Mouse (Mus musculus) spleen, adult 10 weeks (tissue): ENCODE results near the gene Cldn15. TPM values are rescaled to one million over a fixed set of nuclear protein-coding genes. Genes with fewer than 3 reads are reported as not detected.

ENCODE experiments used
- polyA plus RNA-seq: library from polyadenylated mRNA; stranded (reverse); fragments of 350-450 nt; fragmentation: Illumina TruSeq; extraction: RNeasy Lipid Tissue Mini Kit (QIAGEN cat#74804); gene quantifications from one replicate; pipeline ENCODE4 v1.2.3, GENCODE M21; 2015; ENCODE audit warnings: low replicate concordance; ENCODE audit not compliant: insufficient read depth

The Cldn15 gene
- polyA plus RNA-seq: 1.1 TPM

GRCm38 (mm10) chr5:136966331-136966730 lies at the start of gene Cldn15:
TSS of gene Cldn15 (plus strand) at chr5:136966616.

GRCm38 (mm10) chr5:136953015-136953414 lies 13.4 kb upstream of the Cldn15 start, which contains the start of gene Fis1:
TSS of gene Fis1 (plus strand) at chr5:136953275.

GRCm38 (mm10) chr5:136986695-136987137 lies 20.3 kb downstream of the Cldn15 start, which contains the start of gene Plod3:
TSS of gene Plod3 (plus strand) at chr5:136987019.

GRCm38 (mm10) chr5:136987934-136988271 lies 21.5 kb downstream of the Cldn15 start, which contains the start of gene Znhit1:
TSS of gene Znhit1 (minus strand) at chr5:136988021.

Other genes starting within 250 kb of the Cldn15 start
- 0.14 TPM for gene Col26a1, start 83.4 kb upstream of the Cldn15 start, polyA plus RNA-seq
- gene Ift22, start 58.5 kb upstream of the Cldn15 start, polyA plus RNA-seq: 15.4 TPM
- 106 TPM for gene Fis1, start 13.3 kb upstream of the Cldn15 start, polyA plus RNA-seq
- gene Plod3, start 20.4 kb downstream of the Cldn15 start, polyA plus RNA-seq: 15.6 TPM
- 13.8 TPM for gene Znhit1, start 21.4 kb downstream of the Cldn15 start, polyA plus RNA-seq
- gene Vgf, start 59.8 kb downstream of the Cldn15 start, polyA plus RNA-seq: not detected
- gene Ap1s1, start 79.5 kb downstream of the Cldn15 start, polyA plus RNA-seq: 54.2 TPM
- 1.8 TPM for gene Serpine1, start 105.7 kb downstream of the Cldn15 start, polyA plus RNA-seq
- 57.0 TPM for gene Trim56, start 149.6 kb downstream of the Cldn15 start, polyA plus RNA-seq
- gene Muc3, start 182.7 kb downstream of the Cldn15 start, polyA plus RNA-seq: not detected
- 4.1 TPM for gene Muc3a, start 245.8 kb downstream of the Cldn15 start, polyA plus RNA-seq